Mouse (Mus musculus): ENCODE measurements at regions not wholly inside any gene's neighbourhood (a gene's known extent, or its start where the extent isn't known, plus 50 kb on each side); places are given as distances from the start of the nearest gene placed in this dataset.

DNA sequence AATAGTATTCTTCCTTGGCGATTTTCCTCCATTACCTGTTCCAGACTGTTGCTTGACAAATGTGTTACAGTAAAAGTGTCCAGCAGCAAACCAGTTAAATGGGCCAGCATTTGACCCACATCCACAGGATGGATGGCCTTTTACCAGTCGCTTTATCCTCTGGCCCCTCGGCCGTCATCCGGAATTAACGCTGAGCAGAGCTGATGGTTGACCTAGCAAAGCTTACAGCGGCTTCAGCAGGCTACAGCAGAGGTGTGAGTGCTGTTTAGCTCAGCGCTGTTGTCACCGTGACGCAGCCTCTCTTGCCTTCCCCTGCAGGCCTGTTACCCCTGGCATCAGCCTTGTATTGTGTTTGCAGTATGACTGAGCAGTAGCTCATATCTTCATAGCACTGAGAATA is 159.8 kb upstream of the Eif4g2 start:
- DNase-seq (ENCODE audit: low read depth), result no peak

DNA sequence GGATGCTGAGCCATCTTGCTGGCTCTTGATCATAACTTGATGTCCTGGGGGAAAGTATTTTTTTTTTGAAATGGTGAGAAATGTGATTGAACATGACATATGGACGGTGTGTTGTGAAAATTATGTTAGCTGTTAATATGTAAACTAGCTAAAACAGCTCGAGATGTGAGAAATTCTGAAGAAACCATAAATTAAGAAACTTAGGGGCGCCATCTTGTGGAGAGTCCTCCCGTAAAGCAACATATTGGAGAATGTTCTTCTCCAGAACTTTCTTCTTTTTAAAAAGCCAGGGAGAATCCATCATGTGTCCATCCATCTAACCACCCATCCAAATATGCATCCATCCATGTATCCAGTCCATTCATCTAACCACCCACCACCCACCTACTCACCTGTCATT is 158.7 kb upstream of the Eif4g2 start:
- DNase-seq (ENCODE audit: low read depth), result no peak

DNA sequence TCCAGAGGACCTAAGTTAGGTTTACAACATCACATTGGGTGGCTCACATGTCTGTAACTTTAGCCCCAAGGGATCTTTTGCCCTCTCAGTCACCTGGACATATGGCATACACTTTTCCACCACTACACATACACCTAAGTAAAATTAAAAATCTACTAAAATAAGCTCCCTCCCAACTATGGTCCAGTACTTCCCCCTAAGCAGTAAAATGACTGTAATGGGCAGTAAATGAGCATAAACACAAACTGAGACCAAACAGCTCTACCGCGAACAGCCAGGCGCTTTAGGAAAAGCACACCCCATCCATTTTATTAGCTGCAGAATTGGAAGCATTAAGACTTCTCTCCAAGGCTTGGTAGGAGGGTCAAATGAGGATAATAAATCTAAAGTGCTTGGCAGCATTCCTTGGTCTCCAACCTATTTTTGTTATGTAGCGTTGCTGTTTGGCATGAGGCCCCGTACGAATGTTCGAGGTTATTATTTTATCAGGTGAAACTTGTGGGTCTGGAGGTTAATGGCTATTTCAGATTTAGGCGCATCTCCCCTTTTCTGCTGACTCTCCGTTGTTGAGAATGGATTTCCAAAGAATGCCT is 157.5 kb upstream of the Eif4g2 start:
- DNase-seq (ENCODE audit: low read depth), result no peak

DNA sequence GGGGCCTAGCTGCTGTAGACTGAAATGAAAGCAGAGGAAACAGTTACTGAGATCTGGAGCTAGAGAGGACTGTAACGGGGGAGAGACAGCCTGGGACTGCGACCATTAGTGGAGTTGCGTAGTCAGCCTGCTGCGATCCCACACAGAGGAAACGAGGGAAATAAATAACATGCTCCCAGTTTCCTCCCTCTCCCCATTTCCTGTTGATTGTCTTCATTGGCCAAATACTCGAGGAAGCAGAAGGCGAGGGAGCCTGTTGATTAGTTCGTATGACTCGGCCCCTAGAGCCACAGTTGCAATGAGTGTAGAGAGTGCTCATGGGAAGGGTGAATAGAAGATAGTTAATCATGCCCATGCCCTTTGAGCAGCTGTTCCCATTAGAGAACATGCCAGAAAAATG is 155.0 kb upstream of the Eif4g2 start:
- DNase-seq (ENCODE audit: low read depth), result no peak

DNA sequence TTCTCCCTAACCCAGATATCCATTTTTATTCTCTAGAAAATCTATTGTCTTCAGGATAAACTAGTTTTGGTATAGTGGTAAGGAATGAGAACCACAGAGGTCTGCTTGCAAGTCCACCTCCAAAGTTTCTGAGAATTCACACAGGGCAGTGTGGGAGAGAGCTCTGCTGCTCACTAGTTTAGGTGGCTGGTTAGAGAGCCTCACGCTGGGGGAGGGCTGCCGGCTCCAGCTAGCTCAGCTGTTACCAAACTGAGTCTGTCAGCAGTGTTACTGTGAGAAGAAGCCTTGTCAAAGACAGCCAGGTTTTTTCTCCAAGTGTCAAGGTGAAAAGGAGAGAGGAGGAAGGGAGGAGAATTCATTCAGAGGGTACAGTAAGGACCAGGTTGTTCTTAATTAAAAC is 147.8 kb upstream of the Eif4g2 start:
- no peak for DNase-seq (ENCODE audit: low read depth)

DNA sequence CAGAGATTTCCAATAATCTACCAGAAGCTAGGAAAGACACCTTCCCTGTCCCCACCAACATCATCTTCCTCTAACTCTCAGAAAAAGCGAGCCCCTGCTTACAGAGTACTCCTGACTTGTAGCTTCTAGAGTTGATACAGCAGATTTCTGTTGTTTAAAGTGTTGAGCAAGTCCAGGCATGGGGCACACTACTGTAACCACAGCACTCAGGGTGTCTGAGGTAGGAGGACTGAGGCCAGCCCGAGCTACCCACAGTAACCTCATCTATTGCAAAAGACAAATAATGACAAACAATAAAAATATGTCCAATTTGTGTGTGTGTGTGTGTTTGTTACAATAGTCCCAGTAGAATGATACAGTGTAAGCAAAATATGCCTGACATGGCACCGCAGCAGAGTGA is 144.3 kb upstream of the Eif4g2 start:
- DNase-seq (ENCODE audit: low read depth), result peak; percentile 22

DNA sequence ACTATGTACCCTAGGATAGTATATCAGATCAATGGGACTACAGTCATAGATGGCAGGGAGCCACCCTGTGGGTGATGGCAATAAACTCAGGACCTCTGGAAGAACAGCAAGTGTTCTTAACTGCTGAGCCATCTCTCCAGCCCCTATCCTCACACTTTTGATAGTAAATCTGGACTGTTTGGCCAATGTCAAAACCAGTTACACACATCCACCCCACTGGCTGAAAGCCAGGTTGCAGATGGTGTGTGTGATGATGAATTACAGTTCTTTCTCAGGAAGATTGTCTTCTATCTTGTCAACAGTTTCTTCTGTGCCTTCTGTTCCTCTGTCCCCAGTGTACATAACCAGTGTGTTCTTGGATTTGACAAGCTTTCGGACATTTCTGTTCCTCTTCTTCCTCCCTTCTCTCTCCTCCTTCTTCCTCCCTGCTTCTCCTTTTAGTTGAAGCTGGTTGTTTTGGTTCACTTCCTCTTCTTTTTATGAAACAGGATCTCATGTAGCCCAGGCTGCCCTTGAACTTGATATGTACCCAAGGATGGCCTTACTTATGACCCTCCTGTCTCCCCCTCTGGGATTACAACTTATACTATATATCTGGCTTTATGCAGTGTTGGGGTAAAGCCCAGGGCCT is 143.3 kb upstream of the Eif4g2 start:
- DNase-seq (ENCODE audit: low read depth), result no peak

DNA sequence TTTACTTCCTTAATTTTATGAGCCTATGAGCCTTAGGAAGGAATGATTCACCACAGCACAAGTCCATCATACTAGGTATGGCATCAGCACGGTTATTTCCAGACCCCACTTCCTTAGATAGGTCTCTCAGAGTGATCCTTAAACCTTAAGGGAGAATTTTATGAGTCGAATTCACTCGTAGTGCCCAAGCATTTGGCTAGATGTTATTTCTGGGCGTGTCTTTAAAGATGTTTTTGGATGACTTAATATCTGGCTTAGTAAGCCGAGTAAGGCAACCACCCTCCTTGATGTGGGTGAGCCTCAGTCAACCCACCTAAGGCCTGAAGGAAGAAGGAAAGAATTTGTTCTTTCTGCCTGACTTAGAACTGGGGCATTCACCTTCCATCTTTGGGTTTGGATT is 132.8 kb upstream of the Eif4g2 start:
- DNase-seq (ENCODE audit: low read depth), result no peak

DNA sequence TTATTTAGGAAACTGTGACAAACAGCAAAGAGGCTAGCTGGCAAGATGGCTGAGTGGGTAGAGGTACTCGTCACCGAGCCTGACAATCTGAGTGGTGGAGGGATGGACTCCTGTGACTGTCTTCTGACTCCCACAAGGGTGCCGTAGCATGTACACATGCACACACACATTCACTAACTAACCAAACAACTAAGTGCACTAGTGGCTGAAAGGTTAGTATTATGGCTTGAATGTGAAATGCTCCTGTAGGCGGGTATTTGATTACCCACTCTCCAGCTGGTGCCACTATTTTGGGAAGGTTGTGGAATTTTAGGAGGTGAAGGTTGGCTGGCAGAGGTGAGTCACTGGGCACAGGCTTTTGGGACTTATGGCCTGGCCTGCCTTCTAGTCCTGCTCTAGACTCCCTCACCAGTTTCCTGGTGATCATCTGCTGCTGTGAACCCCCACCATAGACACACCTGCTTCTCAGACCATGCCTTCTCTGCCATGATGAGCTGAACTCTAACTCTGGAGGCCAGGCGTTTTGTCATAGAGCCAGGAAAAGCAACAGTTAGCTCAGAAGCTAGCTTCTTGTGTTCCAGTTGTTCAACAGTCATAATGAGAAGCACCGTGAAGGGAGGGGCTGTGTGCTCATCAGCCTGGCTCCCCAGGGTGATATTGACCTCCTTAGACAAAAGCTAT is 131.5 kb upstream of the Eif4g2 start:
- no peak for DNase-seq (ENCODE audit: low read depth)

DNA sequence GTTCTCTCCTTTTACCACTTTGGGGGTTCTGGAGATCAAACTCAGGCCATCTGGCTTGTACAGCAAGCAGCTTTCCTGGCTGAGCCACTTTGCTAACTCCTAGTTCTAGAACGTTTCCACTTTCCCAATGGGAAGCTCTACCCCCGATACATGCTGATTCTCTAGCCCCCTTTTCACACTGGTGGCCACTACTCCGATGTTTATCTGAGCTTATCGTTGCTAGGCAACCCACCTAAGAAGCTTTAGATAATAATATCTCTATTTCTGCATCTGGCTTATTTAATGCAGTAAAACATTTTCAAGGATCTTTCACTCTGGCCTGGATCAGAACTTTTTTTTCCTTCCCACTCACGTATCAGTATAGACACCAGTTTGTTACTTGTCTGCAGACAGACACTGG is 129.4 kb upstream of the Eif4g2 start:
- DNase-seq (ENCODE audit: low read depth), result no peak

DNA sequence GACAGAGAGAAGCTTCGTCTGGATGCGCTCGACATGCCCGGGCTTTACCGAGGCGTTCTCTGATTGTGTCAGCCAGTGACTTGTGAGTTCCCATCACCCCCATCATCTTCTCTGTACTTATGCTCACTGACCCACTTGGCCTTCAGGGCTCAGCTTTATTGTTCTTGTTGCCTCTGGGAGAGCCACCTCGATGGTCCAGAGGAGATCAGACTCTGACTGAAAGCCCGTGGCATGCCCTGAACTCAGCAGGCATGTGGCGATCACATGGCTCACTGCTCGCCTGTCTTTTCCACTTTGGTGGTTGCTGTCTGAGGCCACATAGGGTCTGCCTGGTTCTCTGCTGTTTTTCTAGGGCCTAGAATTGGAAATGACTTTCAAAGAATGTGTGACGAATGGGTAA is 128.8 kb upstream of the Eif4g2 start:
- DNase-seq (ENCODE audit: low read depth), result no peak

DNA sequence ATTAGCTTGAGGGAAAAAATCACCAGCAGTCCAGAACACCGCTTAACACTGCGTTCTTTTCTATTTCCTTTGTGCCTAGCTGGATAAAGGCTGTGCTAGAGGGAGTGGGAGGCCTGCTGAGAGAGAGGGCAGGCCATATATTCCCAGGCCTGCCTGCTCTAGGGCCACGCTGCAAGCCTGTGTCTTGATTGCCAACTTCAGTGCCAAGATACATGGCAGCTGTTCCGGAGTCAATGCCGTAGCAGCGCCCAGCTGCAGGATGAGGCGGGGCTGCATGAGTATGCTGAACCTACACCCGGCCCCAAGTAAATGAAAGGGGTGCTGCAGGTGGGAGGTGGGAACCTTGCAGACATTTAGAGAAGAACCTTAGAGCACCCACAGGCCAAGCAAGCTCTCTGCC is 127.5 kb upstream of the Eif4g2 start:
- no peak for DNase-seq (ENCODE audit: low read depth)

DNA sequence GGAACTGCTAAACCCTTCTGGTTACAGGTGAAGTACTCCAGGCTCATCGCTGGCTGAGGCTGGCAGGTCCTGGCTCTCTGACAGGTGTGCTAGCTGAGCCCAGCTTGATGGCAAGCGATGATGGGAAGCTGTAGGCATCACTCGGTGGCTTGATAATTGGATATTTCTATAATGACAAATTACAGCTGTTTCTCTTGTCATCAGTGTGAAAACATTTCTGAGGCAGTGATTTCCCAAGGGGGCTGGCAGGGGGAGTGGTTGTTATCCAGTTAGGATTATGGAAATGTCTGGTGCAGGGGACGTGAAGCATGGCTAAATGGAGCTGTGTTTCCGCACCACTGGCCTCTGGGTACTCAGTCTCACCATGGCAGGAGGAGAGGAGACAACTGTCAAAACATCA is 123.0 kb upstream of the Eif4g2 start:
- no peak for DNase-seq (ENCODE audit: low read depth)

DNA sequence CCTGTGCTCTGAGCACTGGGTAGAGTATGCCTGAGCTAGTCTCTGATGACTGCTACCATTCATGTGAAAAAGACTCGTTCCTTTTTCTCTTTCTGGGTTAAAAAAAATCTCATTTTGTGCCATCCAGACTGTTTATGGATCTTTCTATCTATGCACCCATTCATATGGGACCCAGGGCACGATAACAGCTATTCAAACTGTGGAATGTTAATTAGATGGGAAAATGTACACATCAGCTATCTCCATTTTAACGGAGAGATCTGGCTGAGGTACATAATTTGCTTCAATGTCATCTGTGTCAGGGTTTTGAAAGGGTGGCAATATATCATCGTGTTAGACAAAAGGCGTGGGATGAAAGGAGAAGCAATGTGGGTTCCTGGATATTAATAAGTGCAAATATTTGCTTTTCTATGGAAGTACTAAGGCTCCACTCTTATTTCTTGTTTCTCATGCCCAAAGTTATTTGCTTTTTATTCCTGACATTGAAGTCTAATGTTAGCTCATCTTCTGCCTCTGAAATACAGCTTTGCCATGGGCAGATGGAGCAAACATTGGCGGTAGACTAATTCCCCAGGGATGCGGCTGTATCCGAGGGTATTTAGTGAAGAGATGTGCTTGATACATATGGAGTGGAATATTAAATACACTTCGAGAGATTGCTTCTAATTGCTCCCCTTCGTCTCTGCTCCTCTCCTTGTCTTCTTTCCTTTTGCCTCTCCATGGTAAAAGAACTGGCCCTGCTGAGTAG is 116.0 kb upstream of the Eif4g2 start:
- no peak for DNase-seq (ENCODE audit: low read depth)

DNA sequence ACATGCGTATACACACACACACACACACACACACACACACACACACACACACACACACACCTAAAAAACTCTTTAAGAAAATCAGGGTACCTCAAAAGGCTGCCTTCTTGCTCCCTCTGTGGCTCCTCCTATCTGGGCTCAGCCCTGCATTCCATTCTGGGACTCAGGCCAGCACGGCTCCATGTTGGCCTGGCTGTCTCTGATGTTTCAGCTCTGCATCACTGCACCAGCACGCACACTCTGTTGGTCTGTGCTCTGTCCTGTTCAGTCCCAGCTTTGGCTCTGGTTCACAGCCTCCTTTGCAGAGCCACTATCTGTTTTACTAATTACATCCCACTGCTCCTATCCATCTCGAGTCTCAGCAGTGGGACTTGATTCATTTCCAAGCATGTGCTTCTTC is 108.8 kb upstream of the Eif4g2 start:
- peak; percentile 51 for DNase-seq (ENCODE audit: low read depth)

DNA sequence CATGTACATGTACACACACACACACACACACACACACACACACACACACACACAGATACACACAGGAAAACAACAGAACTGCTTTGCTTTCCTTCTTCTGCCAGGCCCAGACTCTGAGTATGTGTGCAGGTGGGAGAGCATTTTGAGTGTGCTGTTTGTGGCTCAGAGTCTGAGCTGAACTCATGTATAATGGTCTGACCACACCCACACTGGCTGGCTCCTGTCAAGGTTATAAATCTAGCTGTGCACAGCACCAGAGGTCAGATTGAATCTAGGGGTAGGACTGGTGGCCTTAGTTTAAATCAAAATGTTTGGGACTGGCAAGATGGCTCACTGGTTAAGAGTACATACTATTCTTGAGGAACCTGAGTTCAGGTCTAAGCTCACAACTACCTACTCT is 108.4 kb upstream of the Eif4g2 start:
- no peak for DNase-seq (ENCODE audit: low read depth)

DNA sequence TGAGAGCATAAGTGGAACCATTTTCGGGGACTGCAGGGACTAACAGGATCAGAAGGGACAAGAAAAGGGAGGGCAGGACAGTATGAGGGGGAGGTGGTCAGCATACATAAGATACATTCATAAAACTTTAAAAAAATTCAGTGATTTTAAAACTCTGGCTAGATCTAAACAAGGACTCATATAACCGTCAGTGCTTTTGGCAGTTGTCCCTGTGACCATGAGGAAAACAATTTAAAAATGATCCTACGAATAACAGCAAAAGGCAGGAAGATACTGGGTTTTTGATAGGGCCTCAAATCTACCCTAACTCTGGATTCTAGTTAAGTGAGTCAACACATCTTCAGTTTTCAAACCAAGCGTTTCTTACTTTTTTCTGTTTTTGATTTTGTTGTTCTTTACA is 106.9 kb upstream of the Eif4g2 start:
- DNase-seq (ENCODE audit: low read depth), result no peak

DNA sequence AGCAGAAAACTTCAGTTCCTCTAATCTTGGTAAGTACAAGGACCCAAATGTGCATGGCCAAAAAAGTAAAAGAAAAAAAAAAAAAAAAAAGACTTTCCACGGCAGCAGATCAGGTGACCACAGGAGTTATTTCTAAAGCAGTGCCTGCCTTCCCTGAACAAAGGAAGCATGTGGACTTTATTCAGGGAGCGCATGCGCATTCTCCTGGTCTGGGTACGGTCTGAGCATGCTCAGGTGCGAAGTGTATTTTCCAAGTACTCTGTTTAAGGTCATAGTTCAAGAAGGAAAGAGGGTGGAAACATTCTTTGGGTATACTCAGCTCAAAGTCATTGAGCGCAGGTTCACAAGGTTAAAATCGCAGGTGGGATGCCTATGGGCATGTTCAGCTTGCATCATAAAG is 103.1 kb upstream of the Eif4g2 start:
- DNase-seq (ENCODE audit: low read depth), result no peak

DNA sequence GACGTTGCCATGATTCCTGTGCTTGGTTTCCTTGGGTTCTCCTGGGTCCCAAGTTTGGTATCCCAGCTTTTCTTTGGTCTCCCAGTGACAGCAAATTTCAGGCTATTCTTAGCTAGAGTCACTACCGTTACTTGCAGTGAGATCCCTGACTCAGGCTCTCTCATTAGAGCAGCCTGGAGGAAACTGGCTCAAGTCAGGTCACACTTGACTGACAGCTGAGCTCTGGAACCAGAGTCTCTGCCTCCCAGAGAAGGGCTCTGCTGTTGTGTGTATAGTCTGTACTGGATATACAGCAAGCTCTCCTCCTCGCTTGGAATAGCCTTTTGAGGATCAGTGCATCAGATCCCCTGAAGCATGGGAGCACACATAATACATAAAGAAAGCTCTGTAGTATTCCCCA is 100.7 kb upstream of the Eif4g2 start:
- no peak for DNase-seq (ENCODE audit: low read depth)

DNA sequence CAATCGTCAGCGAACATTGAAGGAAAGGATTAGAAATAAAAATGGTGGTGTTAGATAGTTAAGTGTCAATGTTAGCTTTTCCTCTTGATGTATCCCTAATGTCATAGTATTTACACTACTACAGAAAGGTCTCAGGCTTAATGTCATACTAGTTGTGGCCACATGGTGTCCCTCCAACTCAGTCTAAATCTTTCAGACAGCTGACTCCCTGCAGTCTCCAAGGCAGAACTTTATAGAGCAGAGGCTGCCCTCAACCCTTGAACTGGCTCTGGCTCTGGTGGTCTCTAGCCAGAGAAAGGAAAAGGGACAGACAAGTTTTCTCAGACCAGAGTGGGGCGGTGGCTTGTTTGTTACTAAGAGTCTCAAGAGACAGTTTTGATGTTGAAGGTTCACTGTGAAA is 99.5 kb upstream of the Eif4g2 start:
- peak; percentile 37 for DNase-seq (ENCODE audit: low read depth)

DNA sequence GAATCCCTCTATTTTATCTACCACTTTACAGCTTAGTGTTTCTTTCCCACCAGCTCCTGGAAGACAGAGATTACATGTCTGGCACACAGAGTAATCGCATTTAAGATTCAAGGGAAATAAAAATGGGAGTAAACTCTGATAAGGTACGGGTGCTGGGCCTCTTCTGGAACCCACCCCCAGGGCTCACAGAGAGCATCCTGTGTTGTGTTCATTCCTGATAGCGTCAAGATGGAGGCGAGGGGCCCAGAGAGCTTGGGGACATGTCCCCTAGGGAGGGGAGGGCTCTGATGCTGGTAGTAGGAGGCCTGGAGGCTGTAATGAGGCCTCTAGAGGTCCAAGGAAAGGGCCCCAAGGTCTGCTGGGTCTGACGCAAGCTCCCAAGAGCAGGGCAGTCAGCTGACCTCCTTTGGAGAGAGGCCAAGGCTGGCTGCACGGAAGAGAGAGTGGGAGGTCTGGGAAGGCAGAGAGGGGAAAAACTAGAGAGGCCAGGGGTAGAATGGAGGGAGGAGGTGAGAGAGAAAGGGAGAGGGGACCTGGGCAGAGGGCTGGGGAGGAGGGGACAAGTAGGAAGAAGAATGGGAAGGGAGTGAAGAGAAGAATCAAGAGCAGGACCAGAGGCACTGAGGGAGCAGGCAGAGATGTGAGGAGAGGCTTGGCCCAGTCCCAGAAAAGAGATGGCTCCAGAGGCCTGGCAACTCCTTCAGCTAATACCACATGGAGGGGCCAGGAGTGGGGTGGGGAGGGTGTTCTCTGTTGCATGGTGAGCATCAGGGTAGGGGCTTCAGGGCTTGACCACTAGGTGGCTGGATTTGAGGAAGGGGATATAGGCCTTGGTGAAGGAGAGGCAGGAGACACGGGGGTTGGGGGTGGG is 96.8 kb upstream of the Eif4g2 start:
- DNase-seq (ENCODE audit: low read depth), result peak; percentile 32

Data from fibroblast of lung, adult 2 months (primary cell).